Mouse (Mus musculus): Measurements from ENCODE around the gene Stk33. TPM values are rescaled to one million over a fixed set of nuclear protein-coding genes. Genes with fewer than 3 reads are reported as not detected.

Stk33 gene
- polyA plus RNA-seq (2012; rRNA removed), result 0.14 TPM in 1 of 2 replicates, not detected in the other

GRCm38 (mm10) chr7:109438781-109439591 lies at the start of gene Stk33:
Gene Stk33 (minus strand): TSS chr7:109439081.
- 2% methylated on average over 62 of the region's 62 CpGs for WGBS
- no peak for DNase-seq (ENCODE audit: low read depth, low spot score)

GRCm38 (mm10) chr7:109484221-109484620 lies 45.3 kb upstream of the Stk33 start:
- WGBS, result 66% methylated on average over 5 of the region's 5 CpGs

GRCm38 (mm10) chr7:109480765-109481197 lies 41.9 kb upstream of the Stk33 start:
- WGBS, result 34% methylated on average over 7 of the region's 7 CpGs
- DNase-seq (ENCODE audit: low read depth, low spot score), result no peak

More at GRCm38 (mm10) chr7:109484221-109484620, 45.3 kb upstream of the Stk33 start:
- DNase-seq (ENCODE audit: low read depth, low spot score), result no peak

- WGBS, result 49% methylated on average over 3 of the region's 3 CpGs
- no peak for DNase-seq (ENCODE audit: low read depth, low spot score)
Measured at GRCm38 (mm10) chr7:109477926-109478325, 39.0 kb upstream of the Stk33 start.

DNA sequence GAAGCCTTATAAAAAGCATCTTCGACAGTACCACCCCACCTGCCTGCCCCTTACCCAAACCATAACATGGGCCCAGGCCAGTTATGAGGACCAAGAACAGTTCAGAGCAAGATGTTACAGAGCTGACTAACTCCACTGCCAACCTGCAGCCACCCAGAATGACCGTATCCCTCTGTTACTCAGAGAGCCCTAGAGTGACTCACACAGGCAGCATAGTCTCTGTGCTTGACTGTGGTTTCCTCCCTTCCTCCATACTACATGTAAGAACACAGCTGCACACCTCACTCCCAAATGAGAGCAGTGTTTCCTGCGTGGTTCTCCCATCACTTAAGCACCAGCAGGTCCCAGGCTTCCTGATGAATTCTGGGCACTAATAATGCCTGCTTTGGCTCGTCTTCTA lies 31.8 kb upstream of the Stk33 start:
- no peak for DNase-seq (ENCODE audit: low read depth, low spot score)
- 64% methylated on average over 4 of the region's 4 CpGs for WGBS

- no peak for DNase-seq (ENCODE audit: low read depth, low spot score)
- WGBS, result 15% methylated on average over 6 of the region's 6 CpGs
Measured at GRCm38 (mm10) chr7:109468262-109468701, 29.4 kb upstream of the Stk33 start.

DNA sequence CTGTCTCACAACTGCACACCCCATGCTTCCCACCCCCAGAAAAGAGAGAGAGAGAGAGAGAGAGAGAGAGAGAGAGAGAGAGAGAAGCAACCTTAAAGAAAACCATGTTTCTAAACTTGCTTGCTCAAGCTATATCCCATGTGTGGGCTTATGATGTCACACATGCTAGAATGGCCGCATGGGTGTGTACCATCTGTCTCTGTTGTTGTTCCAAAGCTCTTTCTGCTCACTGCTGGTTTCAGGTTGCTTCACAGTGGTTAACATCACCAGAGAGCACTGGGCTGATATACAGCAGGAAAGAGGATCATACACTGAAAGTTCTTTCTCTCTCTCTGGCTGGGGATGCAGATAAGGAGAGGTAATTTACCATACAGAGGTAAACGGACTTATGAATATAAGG lies 28.7 kb upstream of the Stk33 start:
- no peak for DNase-seq (ENCODE audit: low read depth, low spot score)
- 32% methylated on average over 2 of the region's 2 CpGs for WGBS

DNA sequence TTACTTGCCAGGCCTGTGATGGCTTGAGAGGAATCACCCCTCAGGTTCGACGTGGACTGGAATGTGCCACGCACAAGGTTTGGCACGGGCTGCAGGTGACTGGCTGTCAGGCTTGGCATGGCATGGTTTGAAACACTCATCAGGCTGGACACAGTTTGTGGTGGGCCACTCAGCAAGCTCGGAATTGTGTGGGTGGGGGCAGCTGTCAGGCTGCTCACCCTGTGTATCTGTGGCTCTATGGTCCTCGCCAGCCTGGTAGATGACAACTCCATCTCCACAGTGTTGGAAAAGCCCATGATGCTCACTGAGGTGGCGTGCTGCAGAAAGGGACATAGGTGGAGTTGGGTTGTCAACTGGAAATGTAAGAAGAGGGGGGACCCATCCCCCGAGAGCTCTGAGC lies 21.8 kb upstream of the Stk33 start:
- DNase-seq (ENCODE audit: low read depth, low spot score), result no peak
- whole genome bisulfite sequencing, result 88% methylated on average over 8 of the region's 8 CpGs

- no peak for DNase-seq (ENCODE audit: low read depth, low spot score)
- WGBS, result 65% methylated on average over 6 of the region's 6 CpGs
Measured at GRCm38 (mm10) chr7:109456563-109456962, 17.7 kb upstream of the Stk33 start.

GRCm38 (mm10) chr7:109455748-109456147 lies 16.9 kb upstream of the Stk33 start:
- no peak for DNase-seq (ENCODE audit: low read depth, low spot score)
- 83% methylated on average over 2 of the region's 2 CpGs for WGBS

- 83% methylated on average over 9 of the region's 9 CpGs for WGBS
Measured at GRCm38 (mm10) chr7:109454856-109455255, 16.0 kb upstream of the Stk33 start.

DNA sequence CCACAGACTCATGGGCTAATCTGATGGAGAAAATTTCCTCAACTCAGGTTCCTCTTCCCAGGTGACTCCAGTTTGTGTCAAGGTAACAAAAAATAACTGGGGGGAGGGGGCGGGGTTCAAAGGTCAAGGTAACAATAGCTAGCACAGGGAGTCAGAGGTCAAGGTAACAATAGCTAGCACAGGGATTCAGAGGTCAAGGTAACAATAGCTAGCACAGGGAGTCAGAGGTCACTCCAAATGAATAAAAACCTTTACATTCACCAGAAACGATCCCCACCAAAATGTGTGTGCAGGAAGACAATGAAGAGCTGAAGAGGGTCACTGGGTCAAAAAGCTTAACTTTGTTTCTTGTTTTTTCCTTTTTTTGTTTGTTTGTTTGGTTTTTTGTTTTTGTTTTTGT lies 9.2 kb upstream of the Stk33 start:
- WGBS, result 78% methylated on average over 2 of the region's 2 CpGs
- DNase-seq (ENCODE audit: low read depth, low spot score), result no peak

More at GRCm38 (mm10) chr7:109454856-109455255, 16.0 kb upstream of the Stk33 start:
- DNase-seq (ENCODE audit: low read depth, low spot score), result no peak

- WGBS, result 8% methylated on average over 6 of the region's 6 CpGs
- DNase-seq (ENCODE audit: low read depth, low spot score), result peak; percentile 13
Measured at GRCm38 (mm10) chr7:109445012-109445411, 6.1 kb upstream of the Stk33 start.

DNA sequence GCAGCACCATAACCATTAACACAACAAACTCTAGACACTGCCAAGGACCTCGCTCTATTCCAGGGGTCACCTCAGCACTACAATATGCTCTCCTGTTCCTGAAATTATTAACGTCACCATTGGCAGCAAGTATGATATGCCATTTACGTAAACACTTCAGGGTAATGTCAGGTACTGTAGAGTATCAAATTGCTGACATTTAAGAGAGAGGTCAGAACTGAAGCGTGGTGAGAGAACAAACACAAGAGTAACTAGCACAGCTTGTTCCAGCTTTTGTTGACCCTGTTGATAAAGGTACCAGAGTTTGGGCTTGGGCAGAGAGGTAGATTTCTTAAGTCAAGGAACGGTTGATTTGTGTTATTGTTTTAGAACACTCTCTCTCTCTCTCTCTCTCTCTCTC lies 3.9 kb upstream of the Stk33 start:
- DNase-seq (ENCODE audit: low read depth, low spot score), result no peak
- WGBS, result 59% methylated on average over 5 of the region's 5 CpGs

DNA sequence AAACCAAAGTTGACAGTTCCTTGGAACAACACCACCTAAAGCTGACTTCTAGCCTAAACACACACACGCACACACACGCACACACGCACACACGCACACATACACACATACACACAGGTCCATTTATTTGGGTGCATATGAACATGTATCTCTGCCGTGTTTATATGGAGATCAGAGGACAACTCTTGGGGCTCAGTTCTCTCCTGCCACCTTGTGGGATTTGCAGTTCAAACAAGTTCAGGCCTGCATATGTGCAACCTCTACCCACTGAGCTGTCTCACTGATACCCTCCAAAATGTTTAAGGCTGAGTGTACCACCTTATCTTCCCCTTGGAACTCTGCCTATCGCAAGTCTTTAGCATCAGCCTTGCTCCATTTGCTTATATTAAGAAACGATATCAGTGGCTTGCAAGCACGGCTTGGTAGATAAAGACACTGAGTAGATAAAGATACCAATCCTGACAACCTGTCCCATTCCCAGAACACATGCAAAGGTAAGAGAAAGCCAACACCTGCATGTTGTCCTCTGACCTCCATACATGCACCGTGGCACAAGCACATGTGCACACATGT lies 1.9 kb upstream of the Stk33 start:
- DNase-seq (ENCODE audit: low read depth, low spot score), result no peak
- 88% methylated on average over 9 of the region's 9 CpGs for WGBS

DNA sequence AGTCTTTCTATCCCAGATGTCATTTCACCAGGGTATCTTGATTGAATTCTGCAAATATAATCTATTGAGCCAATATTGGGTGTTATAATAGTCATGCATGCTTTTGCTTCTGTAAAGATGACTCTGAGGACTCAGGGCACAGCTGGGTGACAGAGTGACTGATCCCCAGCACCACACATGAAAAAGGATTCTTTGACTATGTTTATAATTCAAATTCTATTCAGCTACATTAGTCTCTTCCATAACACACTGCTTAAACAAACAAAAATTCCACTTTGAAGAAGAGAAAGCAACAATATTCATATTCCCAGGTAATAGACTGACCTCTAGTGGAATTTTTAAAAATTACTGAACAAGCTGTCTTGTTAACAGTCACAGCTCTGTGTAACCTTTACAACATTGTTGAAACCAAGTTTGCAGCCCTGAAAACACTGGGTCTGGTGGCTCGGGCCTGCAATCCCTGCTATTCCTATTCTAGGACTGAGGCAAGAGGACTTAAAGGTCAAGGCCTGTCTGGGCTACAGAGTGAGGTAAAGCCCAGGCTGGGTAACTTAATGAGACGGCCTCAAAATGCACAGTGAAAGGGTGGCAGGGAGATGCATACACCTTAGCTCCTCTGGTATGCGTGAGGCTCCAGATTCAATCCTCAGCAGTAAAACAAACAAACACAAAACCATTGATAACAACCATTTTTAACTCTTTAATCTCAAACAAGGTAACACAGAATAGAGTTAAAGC lies 14.3 kb downstream of the Stk33 start:
- WGBS, result 42% methylated on average over 3 of the region's 3 CpGs
- DNase-seq (ENCODE audit: low read depth, low spot score), result no peak

DNA sequence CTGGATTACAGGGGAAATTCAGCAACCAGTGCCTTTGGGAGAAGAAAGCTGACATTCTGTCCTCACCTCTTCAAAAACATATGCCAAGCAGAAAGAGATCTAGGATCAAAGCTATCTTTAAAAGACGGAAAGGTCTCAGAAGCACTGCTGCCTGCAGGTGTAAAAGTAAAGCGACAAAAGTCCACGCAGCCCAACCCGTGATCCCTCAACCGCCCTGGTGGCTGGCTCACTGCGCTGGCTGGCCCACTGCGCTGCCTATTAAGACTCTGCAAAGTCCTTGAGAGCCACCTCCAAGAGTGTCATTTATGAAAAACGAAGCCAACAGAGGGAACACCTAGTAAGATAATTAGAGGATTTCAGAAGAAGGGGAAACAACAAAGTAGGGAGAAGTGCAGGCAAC lies 16.1 kb downstream of the Stk33 start:
- DNase-seq (ENCODE audit: low read depth, low spot score), result no peak
- WGBS, result 76% methylated on average over 8 of the region's 8 CpGs

- no peak for DNase-seq (ENCODE audit: low read depth, low spot score)
- WGBS, result 61% methylated on average over 7 of the region's 7 CpGs
Measured at GRCm38 (mm10) chr7:109405491-109405890, 33.4 kb downstream of the Stk33 start.

DNA sequence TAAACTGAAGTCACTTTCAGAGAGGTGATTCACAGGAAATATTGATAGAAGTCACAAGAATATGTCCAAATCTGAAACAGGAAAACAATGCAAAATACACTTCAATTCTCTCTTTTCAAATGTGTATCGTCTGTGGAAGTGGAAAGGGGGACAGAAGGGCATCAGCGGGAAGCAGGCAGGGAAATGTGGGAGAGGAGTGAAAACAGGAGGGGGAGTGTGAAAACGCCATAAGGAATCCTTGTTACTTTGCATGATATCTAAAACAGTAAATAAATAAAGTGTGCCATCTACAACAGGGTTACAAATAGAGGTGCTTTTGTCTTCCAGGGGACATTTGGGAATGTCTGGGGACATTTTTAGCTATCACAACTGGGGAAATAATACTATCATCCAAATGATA lies 39.6 kb downstream of the Stk33 start:
- DNase-seq (ENCODE audit: low read depth, low spot score), result no peak
- 55% methylated on average over 3 of the region's 3 CpGs for WGBS

DNA sequence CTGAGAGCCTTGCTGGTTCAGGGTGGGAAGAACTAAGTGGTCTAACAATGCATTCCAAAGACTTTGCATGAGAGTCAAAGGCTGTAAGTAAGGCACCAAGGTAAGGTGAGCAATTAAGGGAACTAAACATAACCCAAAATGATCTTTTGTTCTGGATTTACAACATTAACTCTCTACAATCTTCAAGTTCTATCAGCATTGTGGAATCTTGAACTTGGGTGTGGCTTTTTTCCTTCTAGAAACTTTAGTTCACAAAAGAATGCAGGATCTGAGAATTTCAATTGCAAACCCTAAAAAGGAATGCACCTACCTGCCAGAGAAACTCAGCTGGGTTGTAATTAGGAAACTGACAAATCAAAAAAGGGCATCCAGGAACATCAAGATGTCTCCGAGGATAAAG lies 57.8 kb downstream of the Stk33 start:
- WGBS, result 36% methylated on average over 1 of the region's 1 CpGs
- no peak for DNase-seq (ENCODE audit: low read depth, low spot score)

Measured in large intestine, adult 2 months (tissue).